Mouse (Mus musculus) heart, embryonic 14.5 days (tissue): Measurements from ENCODE around the gene Tbcb. TPM values are rescaled to one million over a fixed set of nuclear protein-coding genes. Genes with fewer than 3 reads are reported as not detected.
A peak's percentile ranks its signal among the peaks of the same experiment; 100 is the strongest.
"Not testable (repeated sequence)": the region's sequence is repeated elsewhere in the genome, so short reads cannot be mapped to it uniquely, and the experiment has no call there.

ENCODE experiments used
- ATAC-seq: fragments of 200-750 bp; cut with Nextera tagmentation; 2 replicates; pipeline ENCODE4 v1.8.0; 2017; ENCODE audit warnings: low read depth, moderate TSS enrichment; ENCODE audit not compliant: insufficient number of reproducible peaks, insufficient read depth, low FRiP score
- H3K27ac ChIP-seq, 2 experiments: fragments of 200-500 bp in 1 of 2; fragments of 300-500 bp in 1 of 2; sonication (generic) in 1 of 2; replicated peaks in 1 of 2; 2 replicates each; pipeline ENCODE4 v1.5.1; 2012 to 2014; ENCODE audit warnings: low read depth in 2 of 2, low read length in 2 of 2, control low read depth in 1 of 2, mild to moderate bottlenecking in 1 of 2, mixed read lengths in 1 of 2; ENCODE audit not compliant: control insufficient read depth in 1 of 2, insufficient read depth in 1 of 2
- H3K27me3 ChIP-seq: fragments of 300-500 bp; sonication (generic); 2 replicates; pipeline ENCODE4 v1.6.1; 2014; ENCODE audit warnings: mild to moderate bottlenecking, low read length, control low read depth; ENCODE audit not compliant: control insufficient read depth, insufficient read depth
- H3K36me3 ChIP-seq: fragments of 300-500 bp; sonication (generic); 2 replicates; pipeline ENCODE4 v1.6.1; 2014; ENCODE audit warnings: mild to moderate bottlenecking, control low read depth, low read length, mixed read lengths; ENCODE audit not compliant: control insufficient read depth, insufficient read depth
- H3K4me1 ChIP-seq, 2 experiments: fragments of 200-500 bp in 1 of 2; fragments of 300-500 bp in 1 of 2; sonication (generic) in 1 of 2; 2 replicates each; pipeline ENCODE4 v1.6.1; 2012 to 2014; ENCODE audit warnings: low read length in 2 of 2, control low read depth in 1 of 2, mixed read lengths in 1 of 2; ENCODE audit not compliant: control insufficient read depth in 2 of 2, insufficient read depth in 2 of 2
- H3K4me2 ChIP-seq: fragments of 300-500 bp; sonication (generic); 2 replicates; pipeline ENCODE4 v1.6.1; 2014; ENCODE audit warnings: mild to moderate bottlenecking, low read length
- H3K4me3 ChIP-seq, 2 experiments: fragments of 200-500 bp in 1 of 2; fragments of 300-500 bp in 1 of 2; sonication (generic) in 1 of 2; 2 replicates each; pipeline ENCODE4 v1.5.1; 2012 to 2014; ENCODE audit warnings: low read length in 2 of 2, mild to moderate bottlenecking in 2 of 2, control low read depth in 1 of 2, low read depth in 1 of 2, moderate library complexity in 1 of 2; ENCODE audit not compliant: control insufficient read depth in 1 of 2, insufficient read depth in 1 of 2
- H3K9ac ChIP-seq: fragments of 300-500 bp; sonication (generic); 2 replicates; pipeline ENCODE4 v1.6.1; 2014; ENCODE audit warnings: mild to moderate bottlenecking, low read length
- H3K9me3 ChIP-seq: fragments of 300-500 bp; sonication (generic); 2 replicates; pipeline ENCODE4 v1.6.1; 2016; ENCODE audit warnings: low read length, control low read depth; ENCODE audit not compliant: control insufficient read depth
- WGBS: fragments of 180-500 bp; shearing (Covaris S2); extraction: QIAGEN DNeasy Blood & Tissue Kit; methylation state at CpG from one replicate; pipeline ENCODE4 v1.1.7; 2014; 5-methylcytosine and 5-hydroxymethylcytosine counted together
- polyA plus RNA-seq: library from polyadenylated mRNA; unstranded; fragments of >200 nt; fragmentation: Nextera tagmentation; extraction: Ambion mirVana; gene quantifications from 2 replicates; pipeline ENCODE4 v1.2.1, GENCODE M21; 2014

Tbcb gene
- polyA plus RNA-seq, 1 experiment from 2014 or later, result 137 TPM

DNA sequence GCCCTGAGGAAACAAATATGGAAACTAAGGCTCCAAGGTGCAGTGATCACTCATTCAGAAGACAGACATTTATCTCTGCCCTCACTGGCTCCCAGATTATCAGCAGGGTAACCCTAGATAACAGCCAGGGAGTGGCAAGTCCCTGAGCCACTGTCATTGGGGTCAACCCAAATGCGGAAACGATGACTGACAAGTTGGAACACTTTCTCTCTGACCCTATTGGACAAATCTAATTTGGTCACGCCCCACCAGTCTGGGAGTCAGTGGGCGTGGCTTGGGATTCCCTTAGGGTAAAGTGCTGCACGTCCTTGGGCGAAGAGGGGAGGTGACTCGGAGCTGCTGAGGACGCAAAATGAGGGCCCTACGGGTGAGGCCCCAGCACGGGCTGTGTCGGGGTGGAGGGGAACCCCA is 48.2 kb downstream of the Tbcb start, which contains the start of gene Cox7a1:
Gene Cox7a1 (plus strand): TSS at position 266 of the 411 bp plus-strand sequence.
- Histone ChIP-seq H3K36me3 (peaks cover 40% of the 10 kb centered on the region), H3K4me3 (peak within 1 kb of the TSS; percentile 44 to 62), H3K27ac (peak within 1 kb of the TSS; percentile 58 to 61; a peak in 3 of 4 replicates), H3K27me3 (no peaks in the 10 kb centered on the region), H3K9me3 (no peaks in the 10 kb centered on the region), H3K4me2 (peak within 1 kb of the TSS; percentile 63), H3K4me1 (peaks cover 4 to 9% of the 10 kb centered on the region in 2 experiments), H3K9ac (peak within 1 kb of the TSS; percentile 74)
- peak; percentile 79 for ATAC-seq
- 1% methylated on average over 11 of the region's 11 CpGs for WGBS

DNA sequence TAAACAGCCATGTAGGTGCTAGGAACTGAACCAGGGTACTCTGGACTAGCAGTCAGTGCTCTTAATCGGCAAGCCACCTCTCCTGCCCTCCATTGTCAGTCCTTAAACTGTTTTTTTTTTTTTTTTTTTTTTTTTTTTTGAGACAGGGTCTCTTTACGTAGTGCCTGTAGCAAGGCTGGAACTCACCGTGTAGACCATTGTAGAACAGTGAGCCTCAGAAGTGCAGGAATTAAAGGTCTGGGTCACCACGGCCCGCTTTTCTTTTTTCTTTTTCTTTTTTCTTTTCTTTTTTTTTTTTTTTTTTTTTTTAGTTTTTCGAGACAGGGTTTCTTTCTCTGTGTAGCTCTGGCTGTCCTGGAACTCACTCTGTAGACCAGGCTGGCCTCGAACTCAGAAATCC is 48.9 kb downstream of the Tbcb start:
- ATAC-seq, H3K4me1 ChIP-seq, H3K27me3 ChIP-seq, H3K4me3 ChIP-seq, H3K9ac ChIP-seq, H3K27ac ChIP-seq, H3K9me3 ChIP-seq: not testable (repeated sequence)
- 67% methylated on average over 6 of the region's 7 CpGs for WGBS
- peaks cover 40% of the 10 kb centered on the region for H3K36me3 ChIP-seq
- peak overlapping the region; percentile 63; the same call in 1 of the 2 replicates for H3K4me2 ChIP-seq

DNA sequence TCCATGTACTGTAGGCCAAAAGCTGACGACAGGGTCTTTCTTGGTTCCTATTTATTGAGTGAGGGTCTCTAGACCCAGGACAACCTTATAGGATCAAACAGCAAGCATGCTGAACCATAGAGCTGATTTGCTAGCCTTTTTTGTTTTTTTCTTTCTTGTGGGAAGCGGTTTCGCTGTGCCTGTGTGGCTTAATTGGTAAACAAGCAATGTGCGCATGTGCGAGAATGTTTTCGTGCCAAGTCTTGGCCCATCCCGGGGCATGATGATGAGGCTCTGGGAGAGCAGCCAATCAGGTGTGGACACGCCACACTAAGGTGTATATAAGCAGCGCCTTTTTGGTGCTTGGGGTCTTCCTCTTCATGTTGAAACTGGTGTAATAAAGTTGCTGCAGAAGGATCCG is 50.1 kb downstream of the Tbcb start:
- H3K27ac ChIP-seq, H3K4me3 ChIP-seq, H3K9ac ChIP-seq, H3K4me1 ChIP-seq, H3K4me2 ChIP-seq, ATAC-seq, H3K27me3 ChIP-seq, H3K9me3 ChIP-seq: not testable (repeated sequence)
- WGBS, result 88% methylated on average over 10 of the region's 10 CpGs
- peaks cover 38% of the 10 kb centered on the region for H3K36me3 ChIP-seq

- H3K4me2 ChIP-seq, result no peak overlapping the region
- 5% methylated on average over 4 of the region's 4 CpGs for whole genome bisulfite sequencing
- peaks cover 38% of the 10 kb centered on the region for H3K36me3 ChIP-seq
- no peak overlapping the region for H3K9ac ChIP-seq
- H3K4me3 ChIP-seq, result no peak overlapping the region
- H3K27me3 ChIP-seq, result no peaks in the 10 kb centered on the region
- ATAC-seq, result no peak
- H3K9me3 ChIP-seq, result no peaks in the 10 kb centered on the region
- no peak overlapping the region for H3K27ac ChIP-seq
- H3K4me1 ChIP-seq, result peaks cover 4 to 9% of the 10 kb centered on the region in 2 experiments
Measured at GRCm38 (mm10) chr7:30181308-30181707, 50.8 kb downstream of the Tbcb start.

DNA sequence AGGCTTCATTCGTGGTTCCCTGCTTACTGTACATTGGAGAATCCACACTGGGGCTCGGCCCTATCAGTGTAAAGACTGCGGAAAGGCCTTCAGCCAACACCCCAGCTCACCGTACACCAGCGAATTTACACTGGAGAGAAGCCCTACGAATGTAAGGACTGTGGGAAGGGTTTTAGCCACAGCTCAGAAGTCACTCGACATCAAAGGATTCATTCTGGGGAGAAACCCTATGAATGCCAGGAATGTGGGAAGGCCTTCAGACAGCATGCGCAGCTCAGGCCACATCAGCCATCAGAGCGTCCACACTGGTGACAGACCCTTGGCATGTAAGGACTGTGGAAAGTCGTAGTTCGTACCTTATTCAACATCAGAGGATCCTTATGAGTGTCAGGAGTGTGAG is 53.8 kb downstream of the Tbcb start:
- Histone ChIP-seq H3K36me3 (peaks cover 33% of the 10 kb centered on the region), H3K27ac (no peak overlapping the region), H3K4me2 (no peak overlapping the region), H3K9me3 (no peaks in the 10 kb centered on the region), H3K27me3 (no peaks in the 10 kb centered on the region), H3K4me3 (no peak overlapping the region), H3K9ac (no peak overlapping the region), H3K4me1 (no peaks in the 10 kb centered on the region)
- WGBS, result 49% methylated on average over 11 of the region's 11 CpGs
- no peak for ATAC-seq

- Histone ChIP-seq H3K4me3 (no peak overlapping the region), H3K9ac (no peak overlapping the region), H3K4me2 (no peak overlapping the region), H3K27ac (no peak overlapping the region), H3K9me3 (no peaks in the 10 kb centered on the region), H3K27me3 (no peaks in the 10 kb centered on the region), H3K36me3 (peaks cover 33% of the 10 kb centered on the region), H3K4me1 (no peaks in the 10 kb centered on the region)
- no peak for ATAC-seq
- 73% methylated on average over 12 of the region's 12 CpGs for WGBS
Measured at GRCm38 (mm10) chr7:30176474-30176873, 55.6 kb downstream of the Tbcb start.

Other genes starting within 250 kb of the Tbcb start
- 23.7 and 27.4 TPM in 2 replicates for gene Zfp568, start 248.3 kb downstream of the Tbcb start, polyA plus RNA-seq
- gene Zfp14, start 180.9 kb downstream of the Tbcb start, polyA plus RNA-seq, result 4.0 and 4.8 TPM in 2 replicates
- 4.2 and 4.8 TPM in 2 replicates for gene Zfp82, start 159.4 kb downstream of the Tbcb start, polyA plus RNA-seq
- 0.70 TPM in 1 of 2 replicates, not detected in the other for gene Gm26920, start 141.9 kb downstream of the Tbcb start, polyA plus RNA-seq
- 5.2 and 6.4 TPM in 2 replicates for gene Zfp566, start 141.7 kb downstream of the Tbcb start, polyA plus RNA-seq
- gene Zfp260, start 137.5 kb downstream of the Tbcb start, polyA plus RNA-seq, result 85.2 and 91.3 TPM in 2 replicates
- 6.4 and 8.5 TPM in 2 replicates for gene Zfp382, start 110.3 kb downstream of the Tbcb start, polyA plus RNA-seq
- gene Zfp146, start 62.5 kb downstream of the Tbcb start, polyA plus RNA-seq, result 7.2 and 9.0 TPM in 2 replicates
- gene Cox7a1, start 48.1 kb downstream of the Tbcb start, polyA plus RNA-seq, result 544 and 589 TPM in 2 replicates
- gene Capns1, start 33.5 kb downstream of the Tbcb start, polyA plus RNA-seq, result 63.0 and 73.7 TPM in 2 replicates
- gene Polr2i, start 324 bp downstream of the Tbcb start, polyA plus RNA-seq, result 126 and 145 TPM in 2 replicates
- not detected in 2 replicates for gene Ovol3, start 3.5 kb upstream of the Tbcb start, polyA plus RNA-seq
- gene Thap8, start 47.8 kb upstream of the Tbcb start, polyA plus RNA-seq, result 0.35 and 0.72 TPM in 2 replicates
- gene Wdr62, start 48.1 kb upstream of the Tbcb start, polyA plus RNA-seq, result 8.7 and 9.4 TPM in 2 replicates
- gene Clip3, start 59.5 kb upstream of the Tbcb start, polyA plus RNA-seq, result 10.1 and 12.8 TPM in 2 replicates
- 68.9 and 70.6 TPM in 2 replicates for gene Alkbh6, start 76.4 kb upstream of the Tbcb start, polyA plus RNA-seq
- gene Syne4, start 82.5 kb upstream of the Tbcb start, polyA plus RNA-seq, result 8.1 and 13.0 TPM in 2 replicates
- gene E130208F15Rik, start 89.5 kb upstream of the Tbcb start, polyA plus RNA-seq, result not detected in 2 replicates
- 17.9 and 18.7 TPM in 2 replicates for gene Sdhaf1, start 91.6 kb upstream of the Tbcb start, polyA plus RNA-seq
- gene Lrfn3, start 130.5 kb upstream of the Tbcb start, polyA plus RNA-seq, result 0.86 and 1.3 TPM in 2 replicates
- 37.1 and 44.5 TPM in 2 replicates for gene Tyrobp, start 181.5 kb upstream of the Tbcb start, polyA plus RNA-seq
- gene Hcst, start 187.6 kb upstream of the Tbcb start, polyA plus RNA-seq, result 0.54 and 0.89 TPM in 2 replicates
- 1.00 and 1.1 TPM in 2 replicates for gene Nfkbid, start 189.5 kb upstream of the Tbcb start, polyA plus RNA-seq
- 14.7 and 21.2 TPM in 2 replicates for gene Aplp1, start 213.3 kb upstream of the Tbcb start, polyA plus RNA-seq
- gene Kirrel2, start 225.4 kb upstream of the Tbcb start, polyA plus RNA-seq, result 0.05 and 0.26 TPM in 2 replicates
- gene Nphs1, start 226.0 kb upstream of the Tbcb start, polyA plus RNA-seq, result 0.08 and 0.14 TPM in 2 replicates